Mouse (Mus musculus): ENCODE measurements at regions not wholly inside any gene's neighbourhood (a gene's known extent, or its start where the extent isn't known, plus 50 kb on each side); places are given as distances from the start of the nearest gene placed in this dataset.

DNA sequence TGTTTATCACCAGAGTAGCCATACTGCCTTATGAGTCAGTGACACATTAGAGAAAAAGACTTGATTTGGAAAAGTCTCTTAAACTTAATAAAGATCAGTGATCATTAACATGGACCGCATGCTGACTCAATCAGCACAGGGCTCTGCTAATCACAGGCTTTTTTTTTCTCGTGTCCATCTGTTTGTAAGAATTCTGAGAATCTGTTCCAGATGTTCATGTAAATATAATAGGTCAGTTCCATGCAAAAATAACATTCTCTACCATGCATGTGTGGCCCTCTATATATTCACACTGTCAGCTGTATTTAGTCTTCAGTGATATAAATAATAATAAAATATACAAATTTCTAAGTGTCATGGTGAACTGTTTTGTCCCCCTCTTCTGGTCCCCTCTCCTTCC lies 316.1 kb downstream of the Lrriq3 start:
- no peaks in the 10 kb centered on the region for H3K36me3 ChIP-seq (replicated peaks in 1 of 2; ENCODE audit: control insufficient read depth in 1 of 2, insufficient read depth in 1 of 2, low read length in 1 of 2)
- H3K27ac ChIP-seq (ENCODE audit: insufficient read depth, low read depth): no peak overlapping the region
- in situ Hi-C loops (cut with MboI; ENCODE audit: low pct_ligation_motif_present, low pct_unique_long_range_greater_than_20kb, low sequenced_read_pairs) (no loop called here), dilution Hi-C loops (cut with MboI; ENCODE audit: extremely low pct_ligation_motif_present, extremely low pct_unique_long_range_greater_than_20kb, low sequenced_read_pairs) (no loop called here)
- no peaks in the 10 kb centered on the region for H3K9me3 ChIP-seq (replicated peaks; ENCODE audit: low read length)
- no peaks in the 10 kb centered on the region for H3K79me2 ChIP-seq (replicated peaks; ENCODE audit: control insufficient read depth, extremely low read depth, insufficient read depth, poor library complexity, severe bottlenecking)
- H3K9ac ChIP-seq (ENCODE audit: insufficient read depth, low read depth): no peak overlapping the region
- no peak for TF ChIP-seq HCFC1 (IDR thresholded peaks at IDR 0.05; ENCODE audit: low read depth, low read length)
- TF ChIP-seq UBTF (IDR thresholded peaks at IDR 0.05; ENCODE audit: low read depth, low read length): no peak
- no peak for TF ChIP-seq JUN (IDR thresholded peaks at IDR 0.05; ENCODE audit: insufficient read depth, low read depth, low read length)
- no peak for TF ChIP-seq ZMIZ1 (IDR thresholded peaks at IDR 0.05; ENCODE audit: low read depth, low read length)
- TF ChIP-seq TCF12 (IDR thresholded peaks at IDR 0.05; ENCODE audit: low read depth, low read length): no peak
- no peak for TF ChIP-seq MAZ (IDR thresholded peaks at IDR 0.05; ENCODE audit: low read depth, low read length)
- TF ChIP-seq ZC3H11A (IDR thresholded peaks at IDR 0.05; ENCODE audit: low read depth, low read length): no peak
- no peak for TF ChIP-seq ETS1 (conservative IDR thresholded peaks at IDR 0.05; ENCODE audit: low read depth, low read length)
- no peak for TF ChIP-seq POLR2A (IDR thresholded peaks at IDR 0.05; ENCODE audit: low read depth, low read length)
- TF ChIP-seq KAT2A (IDR thresholded peaks at IDR 0.05; ENCODE audit: insufficient replicate concordance, low read length): no peak
- TF ChIP-seq NRF1 (IDR thresholded peaks at IDR 0.05; ENCODE audit: low read depth, low read length): no peak
- TF ChIP-seq USF2 (conservative IDR thresholded peaks at IDR 0.05; ENCODE audit: low read depth, low read length): no peak
- no peak for TF ChIP-seq MXI1 (IDR thresholded peaks at IDR 0.05; ENCODE audit: low read depth, low read length)
- TF ChIP-seq MEF2A (IDR thresholded peaks at IDR 0.05; ENCODE audit: borderline replicate concordance, low read depth, low read length): no peak
- TF ChIP-seq RCOR1 (conservative IDR thresholded peaks at IDR 0.05; ENCODE audit: low read depth, low read length): no peak
- TF ChIP-seq EP300 (IDR thresholded peaks at IDR 0.05; ENCODE audit: low read length): no peak
- TF ChIP-seq JUND (conservative IDR thresholded peaks at IDR 0.05; ENCODE audit: low read depth, low read length): no peak
- TF ChIP-seq SIN3A (IDR thresholded peaks at IDR 0.05; ENCODE audit: low read length): no peak
- no peak for TF ChIP-seq MAFK (IDR thresholded peaks at IDR 0.05; ENCODE audit: insufficient replicate concordance, low read length)
- H3K27me3 ChIP-seq (replicated peaks): no peaks in the 10 kb centered on the region
- H3K4me1 ChIP-seq (ENCODE audit: control insufficient read depth in 1 of 2, insufficient read depth in 2 of 2): no peaks in the 10 kb centered on the region
- no peak for DNase-seq (ENCODE audit: extremely low read depth)
- H3K4me3 ChIP-seq (replicated peaks in 1 of 3; ENCODE audit: low read depth in 2 of 3, low read length in 2 of 3, poor library complexity in 1 of 3): no peak overlapping the region
- H3K4me2 ChIP-seq (ENCODE audit: insufficient read depth, low read depth, poor library complexity, severe bottlenecking): no peak overlapping the region

DNA sequence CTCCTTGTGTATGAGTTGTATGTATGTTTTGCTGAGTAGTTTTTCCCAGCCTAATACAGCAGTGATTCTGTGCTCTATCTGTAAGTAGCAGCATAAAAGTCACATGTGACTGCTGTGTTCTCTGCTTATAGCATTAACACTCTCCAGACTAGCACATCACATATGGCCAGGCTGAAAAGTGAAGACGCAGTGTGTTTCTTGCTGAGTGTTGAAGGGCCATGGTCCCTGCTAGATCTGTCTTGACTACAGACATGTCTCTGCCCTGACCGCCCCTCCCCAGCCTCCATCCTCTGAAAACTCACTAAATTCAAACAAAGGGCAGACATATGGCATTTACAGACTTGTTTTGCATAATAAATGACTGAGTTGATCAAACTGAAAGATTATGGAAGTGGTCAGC lies 316.6 kb downstream of the Lrriq3 start:
- no peaks in the 10 kb centered on the region for H3K9me3 ChIP-seq (replicated peaks; ENCODE audit: low read length)
- DNase-seq (ENCODE audit: extremely low read depth): no peak
- H3K4me2 ChIP-seq (ENCODE audit: insufficient read depth, low read depth, poor library complexity, severe bottlenecking): no peak overlapping the region
- no peak overlapping the region for H3K9ac ChIP-seq (ENCODE audit: insufficient read depth, low read depth)
- H3K4me1 ChIP-seq (ENCODE audit: control insufficient read depth in 1 of 2, insufficient read depth in 2 of 2): no peaks in the 10 kb centered on the region
- dilution Hi-C loops (cut with MboI; ENCODE audit: extremely low pct_ligation_motif_present, extremely low pct_unique_long_range_greater_than_20kb, low sequenced_read_pairs) (no loop called here), in situ Hi-C loops (cut with MboI; ENCODE audit: low pct_ligation_motif_present, low pct_unique_long_range_greater_than_20kb, low sequenced_read_pairs) (no loop called here)
- TF ChIP-seq RCOR1 (conservative IDR thresholded peaks at IDR 0.05; ENCODE audit: low read depth, low read length) (no peak), MEF2A (IDR thresholded peaks at IDR 0.05; ENCODE audit: borderline replicate concordance, low read depth, low read length) (no peak), ETS1 (conservative IDR thresholded peaks at IDR 0.05; ENCODE audit: low read depth, low read length) (no peak), CHD2 (IDR thresholded peaks at IDR 0.05; ENCODE audit: low read length) (no peak), HCFC1 (IDR thresholded peaks at IDR 0.05; ENCODE audit: low read depth, low read length) (no peak), ZKSCAN1 (IDR thresholded peaks at IDR 0.05; ENCODE audit: borderline replicate concordance, low read depth, low read length) (no peak), SMC3 (IDR thresholded peaks at IDR 0.05; ENCODE audit: low read depth, low read length) (no peak)
- H3K36me3 ChIP-seq (replicated peaks in 1 of 2; ENCODE audit: control insufficient read depth in 1 of 2, insufficient read depth in 1 of 2, low read length in 1 of 2): no peaks in the 10 kb centered on the region
- no peaks in the 10 kb centered on the region for H3K79me2 ChIP-seq (replicated peaks; ENCODE audit: control insufficient read depth, extremely low read depth, insufficient read depth, poor library complexity, severe bottlenecking)
- no peak overlapping the region for H3K27ac ChIP-seq (ENCODE audit: insufficient read depth, low read depth)
- no peak overlapping the region for H3K4me3 ChIP-seq (replicated peaks in 1 of 3; ENCODE audit: low read depth in 2 of 3, low read length in 2 of 3, poor library complexity in 1 of 3)
- H3K27me3 ChIP-seq (replicated peaks): no peaks in the 10 kb centered on the region
